Mouse (Mus musculus): Measurements from ENCODE around the gene Ttc30b. TPM values are rescaled to one million over a fixed set of nuclear protein-coding genes. Genes with fewer than 3 reads are reported as not detected.
"Not testable (repeated sequence)": the region's sequence is repeated elsewhere in the genome, so short reads cannot be mapped to it uniquely, and the experiment has no call there.

The Ttc30b gene
- 2.9 and 5.9 TPM in 2 replicates for polyA plus RNA-seq (2012; rRNA removed)

- WGBS, result 3% methylated on average over 42 of the region's 42 CpGs
- H3K4me1 ChIP-seq (ENCODE audit: control insufficient read depth, insufficient read depth, insufficient read length, low read length), result 0 out of 2 replicates have a peak, but pooled peaks cover 1% of the 10 kb centered on the region
- peak within 1 kb of the TSS; percentile 62 for H3K4me3 ChIP-seq (ENCODE audit: low read depth, low read length)
- H3K27me3 ChIP-seq (ENCODE audit: control insufficient read depth, insufficient read depth, low read length), result no peaks in the 10 kb centered on the region
- peak within 1 kb of the TSS; percentile 64; the same call in 1 of the 2 replicates for H3K27ac ChIP-seq (ENCODE audit: insufficient read depth, low read depth, low read length)
- TF ChIP-seq CTCF (IDR thresholded peaks at IDR 0.05; ENCODE audit: extremely low read depth, insufficient read length, insufficient replicate concordance, low read depth, low read length), result no peak
- TF ChIP-seq POLR2A (IDR thresholded peaks at IDR 0.05; ENCODE audit: low read depth, low read length), result no peak
- no peaks in the 10 kb centered on the region for H3K36me3 ChIP-seq (ENCODE audit: control insufficient read depth, insufficient read depth, low read length)
Observed at GRCm38 (mm10) chr2:75938117-75939063, at the start of gene Ttc30b. Ttc30b (minus strand) TSS chr2:75938585.

GRCm38 (mm10) chr2:75987739-75988138 lies 49.4 kb upstream of the Ttc30b start:
- no peak overlapping the region for H3K27ac ChIP-seq (ENCODE audit: insufficient read depth, low read depth, low read length)

GRCm38 (mm10) chr2:75985124-75985523 lies 46.7 kb upstream of the Ttc30b start:
- no peak overlapping the region for H3K27ac ChIP-seq (ENCODE audit: insufficient read depth, low read depth, low read length)
- H3K36me3 ChIP-seq (ENCODE audit: control insufficient read depth, insufficient read depth, low read length), result no peaks in the 10 kb centered on the region
- no peaks in the 10 kb centered on the region for H3K4me1 ChIP-seq (ENCODE audit: control insufficient read depth, insufficient read depth, insufficient read length, low read length)
- TF ChIP-seq CTCF (IDR thresholded peaks at IDR 0.05; ENCODE audit: extremely low read depth, insufficient read length, insufficient replicate concordance, low read depth, low read length) (peak; percentile 96; the same call in 1 of the 2 replicates), POLR2A (IDR thresholded peaks at IDR 0.05; ENCODE audit: low read depth, low read length) (no peak)
- WGBS, result 1% methylated on average over 2 of the region's 2 CpGs
- H3K4me3 ChIP-seq (ENCODE audit: low read depth, low read length), result no peak overlapping the region
- no peaks in the 10 kb centered on the region for H3K27me3 ChIP-seq (ENCODE audit: control insufficient read depth, insufficient read depth, low read length)

More at GRCm38 (mm10) chr2:75987739-75988138, 49.4 kb upstream of the Ttc30b start:
- 78% methylated on average over 9 of the region's 9 CpGs for WGBS
- Histone ChIP-seq H3K27me3 (ENCODE audit: control insufficient read depth, insufficient read depth, low read length) (no peaks in the 10 kb centered on the region), H3K36me3 (ENCODE audit: control insufficient read depth, insufficient read depth, low read length) (no peaks in the 10 kb centered on the region), H3K4me1 (ENCODE audit: control insufficient read depth, insufficient read depth, insufficient read length, low read length) (peaks cover 3% of the 10 kb centered on the region), H3K4me3 (ENCODE audit: low read depth, low read length) (no peak overlapping the region)
- TF ChIP-seq POLR2A (IDR thresholded peaks at IDR 0.05; ENCODE audit: low read depth, low read length) (no peak), CTCF (IDR thresholded peaks at IDR 0.05; ENCODE audit: extremely low read depth, insufficient read length, insufficient replicate concordance, low read depth, low read length) (no peak)

GRCm38 (mm10) chr2:75983847-75984246 lies 45.5 kb upstream of the Ttc30b start:
- Histone ChIP-seq H3K4me3 (ENCODE audit: low read depth, low read length) (no peak overlapping the region), H3K27me3 (ENCODE audit: control insufficient read depth, insufficient read depth, low read length) (no peaks in the 10 kb centered on the region), H3K4me1 (ENCODE audit: control insufficient read depth, insufficient read depth, insufficient read length, low read length) (no peaks in the 10 kb centered on the region), H3K36me3 (ENCODE audit: control insufficient read depth, insufficient read depth, low read length) (no peaks in the 10 kb centered on the region), H3K27ac (ENCODE audit: insufficient read depth, low read depth, low read length) (no peak overlapping the region)
- TF ChIP-seq CTCF (IDR thresholded peaks at IDR 0.05; ENCODE audit: extremely low read depth, insufficient read length, insufficient replicate concordance, low read depth, low read length), result no peak
- TF ChIP-seq POLR2A (IDR thresholded peaks at IDR 0.05; ENCODE audit: low read depth, low read length), result no peak
- WGBS, result 85% methylated on average over 3 of the region's 3 CpGs

GRCm38 (mm10) chr2:75983091-75983490 lies 44.7 kb upstream of the Ttc30b start:
- 96% methylated on average over 3 of the region's 3 CpGs for WGBS

GRCm38 (mm10) chr2:75982626-75983025 lies 44.2 kb upstream of the Ttc30b start:
- Histone ChIP-seq H3K4me3 (ENCODE audit: low read depth, low read length) (no peak overlapping the region), H3K4me1 (ENCODE audit: control insufficient read depth, insufficient read depth, insufficient read length, low read length) (no peaks in the 10 kb centered on the region), H3K36me3 (ENCODE audit: control insufficient read depth, insufficient read depth, low read length) (no peaks in the 10 kb centered on the region), H3K27me3 (ENCODE audit: control insufficient read depth, insufficient read depth, low read length) (no peaks in the 10 kb centered on the region), H3K27ac (ENCODE audit: insufficient read depth, low read depth, low read length) (no peak overlapping the region)
- TF ChIP-seq POLR2A (IDR thresholded peaks at IDR 0.05; ENCODE audit: low read depth, low read length), result no peak
- WGBS, result 96% methylated on average over 4 of the region's 4 CpGs

More at GRCm38 (mm10) chr2:75983091-75983490, 44.7 kb upstream of the Ttc30b start:
- no peak for TF ChIP-seq POLR2A (IDR thresholded peaks at IDR 0.05; ENCODE audit: low read depth, low read length)
- no peak for TF ChIP-seq CTCF (IDR thresholded peaks at IDR 0.05; ENCODE audit: extremely low read depth, insufficient read length, insufficient replicate concordance, low read depth, low read length)
- H3K36me3 ChIP-seq (ENCODE audit: control insufficient read depth, insufficient read depth, low read length), result no peaks in the 10 kb centered on the region
- no peaks in the 10 kb centered on the region for H3K4me1 ChIP-seq (ENCODE audit: control insufficient read depth, insufficient read depth, insufficient read length, low read length)
- H3K4me3 ChIP-seq (ENCODE audit: low read depth, low read length), result no peak overlapping the region
- no peaks in the 10 kb centered on the region for H3K27me3 ChIP-seq (ENCODE audit: control insufficient read depth, insufficient read depth, low read length)
- no peak overlapping the region for H3K27ac ChIP-seq (ENCODE audit: insufficient read depth, low read depth, low read length)

- peak within 1 kb of the TSS; percentile 76 for H3K4me3 ChIP-seq (ENCODE audit: low read depth, low read length)
- H3K36me3 ChIP-seq (ENCODE audit: control insufficient read depth, insufficient read depth, low read length); H3K27me3 ChIP-seq (ENCODE audit: control insufficient read depth, insufficient read depth, low read length); H3K4me1 ChIP-seq (ENCODE audit: control insufficient read depth, insufficient read depth, insufficient read length, low read length): not testable (repeated sequence)
- peak within 1 kb of the TSS; percentile 67 for H3K27ac ChIP-seq (ENCODE audit: insufficient read depth, low read depth, low read length)
- 3% methylated on average over 34 of the region's 34 CpGs for WGBS
Observed at GRCm38 (mm10) chr2:75981440-75982081, 43.2 kb upstream of the Ttc30b start, which contains the start of gene Ttc30a1. Ttc30a1 (minus strand) TSS chr2:75981967.

GRCm38 (mm10) chr2:75980933-75981439 lies 42.6 kb upstream of the Ttc30b start:
- not testable (repeated sequence) for H3K27me3 ChIP-seq (ENCODE audit: control insufficient read depth, insufficient read depth, low read length); H3K27ac ChIP-seq (ENCODE audit: insufficient read depth, low read depth, low read length); H3K4me1 ChIP-seq (ENCODE audit: control insufficient read depth, insufficient read depth, insufficient read length, low read length); H3K36me3 ChIP-seq (ENCODE audit: control insufficient read depth, insufficient read depth, low read length)
- WGBS, result 94% methylated on average over 13 of the region's 13 CpGs
- H3K4me3 ChIP-seq (ENCODE audit: low read depth, low read length), result peak overlapping the region; percentile 76

GRCm38 (mm10) chr2:75977752-75978368 lies 39.5 kb upstream of the Ttc30b start, which contains the start of gene Ttc30a2:
Ttc30a2 (minus strand) TSS chr2:75978170.
- H3K27me3 ChIP-seq (ENCODE audit: control insufficient read depth, insufficient read depth, low read length); H3K4me3 ChIP-seq (ENCODE audit: low read depth, low read length); H3K4me1 ChIP-seq (ENCODE audit: control insufficient read depth, insufficient read depth, insufficient read length, low read length); H3K27ac ChIP-seq (ENCODE audit: insufficient read depth, low read depth, low read length); H3K36me3 ChIP-seq (ENCODE audit: control insufficient read depth, insufficient read depth, low read length): not testable (repeated sequence)
- 53% methylated on average over 24 of the region's 24 CpGs for WGBS
